Mouse (Mus musculus) embryonic fibroblast, embryonic 13.5 days (primary cell): Measurements from ENCODE around the gene Zmat5. TPM values are rescaled to one million over a fixed set of nuclear protein-coding genes. Genes with fewer than 3 reads are reported as not detected.
A peak's percentile ranks its signal among the peaks of the same experiment; 100 is the strongest.

ENCODE experiments used
- H3K27ac ChIP-seq: 2 replicates; pipeline ENCODE4 v1.5.1; 2012; ENCODE audit warnings: low read length, control low read depth, inconsistent platforms; ENCODE audit not compliant: insufficient read depth
- H3K4me1 ChIP-seq: 2 replicates; pipeline ENCODE4 v1.6.1; 2011; ENCODE audit warnings: low read length; ENCODE audit not compliant: control insufficient read depth, insufficient read depth
- H3K4me3 ChIP-seq: 2 replicates; pipeline ENCODE4 v1.5.1; 2011; ENCODE audit warnings: mild to moderate bottlenecking, control low read depth, low read length; ENCODE audit not compliant: insufficient read depth
- CTCF ChIP-seq: IDR thresholded peaks from 2 replicates; pipeline ENCODE4 v1.5.1; 2011; ENCODE audit warnings: mild to moderate bottlenecking, control low read depth, low read length, moderate library complexity, borderline replicate concordance; ENCODE audit not compliant: insufficient read depth
- POLR2A ChIP-seq: IDR thresholded peaks from 2 replicates; pipeline ENCODE4 v1.6.1; 2011; ENCODE audit warnings: low read depth, mild to moderate bottlenecking, control low read depth, low read length, moderate library complexity
- polyA plus RNA-seq: library from polyadenylated mRNA; stranded (reverse); fragments of >200 nt; gene quantifications from 2 replicates; pipeline ENCODE4 v1.2.4, GENCODE M21; 2011; ENCODE audit warnings: low read depth; ENCODE audit not compliant: missing spikeins, insufficient read length

Zmat5 gene
- polyA plus RNA-seq = 8.9 and 9.4 TPM in 2 replicates

GRCm38 (mm10) chr11:4704072-4704964 lies at the start of gene Zmat5, which contains the start of gene Uqcr10:
Gene Zmat5 (plus strand): TSS chr11:4704678.
Gene Uqcr10 (minus strand): TSS chr11:4704342.
- Histone ChIP-seq H3K4me1 (peaks cover 2% of the 10 kb centered on the region; the same call in 1 of the 2 replicates), H3K4me3 (peak within 1 kb of the TSS; percentile 80), H3K27ac (peak within 1 kb of the TSS; percentile 16; the same call in 1 of the 2 replicates)
- TF ChIP-seq POLR2A = peak; percentile 99
- TF ChIP-seq CTCF = no peak

DNA sequence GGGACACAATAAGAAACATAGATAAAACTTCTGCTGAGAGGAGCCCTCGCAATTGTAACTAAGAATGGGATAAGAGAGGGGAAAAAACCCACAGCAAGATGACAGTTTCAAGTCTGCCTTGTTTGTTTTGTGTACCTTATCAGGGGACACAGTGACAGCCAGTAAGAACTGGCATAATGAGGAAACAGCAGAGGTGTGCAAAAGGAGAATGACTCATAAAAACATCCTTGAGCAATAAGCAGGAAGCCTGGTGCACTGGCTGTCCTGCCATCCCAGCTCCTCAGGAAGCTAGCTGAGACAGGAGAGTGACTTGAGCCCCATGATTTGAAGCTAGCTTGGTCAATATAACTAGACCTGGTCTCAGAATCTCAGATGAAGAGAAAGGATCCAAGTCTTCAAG lies 44.7 kb upstream of the Zmat5 start:
- H3K4me1 ChIP-seq = no peaks in the 10 kb centered on the region; the same call in 1 of the 2 replicates
- no peak for TF ChIP-seq POLR2A
- no peak for TF ChIP-seq CTCF
- no peak overlapping the region for H3K27ac ChIP-seq
- H3K4me3 ChIP-seq = no peak overlapping the region

- no peak overlapping the region for H3K4me3 ChIP-seq
- H3K27ac ChIP-seq = no peak overlapping the region
- H3K4me1 ChIP-seq = no peaks in the 10 kb centered on the region; the same call in 1 of the 2 replicates
- TF ChIP-seq POLR2A (no peak), CTCF (no peak)
Measured at GRCm38 (mm10) chr11:4660309-4661025, 44.0 kb upstream of the Zmat5 start.

DNA sequence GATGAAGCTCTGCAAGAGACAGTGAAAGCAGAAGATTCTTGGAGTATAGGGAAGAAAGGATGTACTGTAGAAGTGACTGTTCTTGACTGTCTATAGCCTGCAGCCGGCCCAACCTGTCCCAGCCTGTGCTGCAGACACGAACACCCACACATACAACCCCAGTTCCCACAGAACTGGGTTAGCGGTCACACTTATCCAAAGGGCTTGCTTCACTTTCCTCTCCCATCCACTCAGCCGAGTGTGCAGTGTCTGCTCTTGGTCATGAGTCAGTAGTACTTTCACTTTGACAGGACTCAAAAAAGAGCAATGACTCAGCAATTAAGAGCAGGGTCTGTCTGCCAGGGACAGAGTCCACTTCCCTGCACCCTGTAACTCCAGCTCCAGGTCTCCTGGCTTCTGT lies 43.2 kb upstream of the Zmat5 start:
- TF ChIP-seq POLR2A (no peak), CTCF (no peak)
- Histone ChIP-seq H3K4me1 (no peaks in the 10 kb centered on the region; the same call in 1 of the 2 replicates), H3K4me3 (no peak overlapping the region), H3K27ac (no peak overlapping the region)

- TF ChIP-seq POLR2A (no peak), CTCF (no peak)
- Histone ChIP-seq H3K27ac (no peak overlapping the region), H3K4me1 (no peaks in the 10 kb centered on the region; the same call in 1 of the 2 replicates), H3K4me3 (no peak overlapping the region)
Measured at GRCm38 (mm10) chr11:4661871-4662495, 42.5 kb upstream of the Zmat5 start.

GRCm38 (mm10) chr11:4662496-4662878 lies 42.0 kb upstream of the Zmat5 start:
- TF ChIP-seq CTCF (no peak), POLR2A (no peak)
- H3K27ac ChIP-seq = no peak overlapping the region
- H3K4me1 ChIP-seq = no peaks in the 10 kb centered on the region; the same call in 1 of the 2 replicates
- H3K4me3 ChIP-seq = no peak overlapping the region

DNA sequence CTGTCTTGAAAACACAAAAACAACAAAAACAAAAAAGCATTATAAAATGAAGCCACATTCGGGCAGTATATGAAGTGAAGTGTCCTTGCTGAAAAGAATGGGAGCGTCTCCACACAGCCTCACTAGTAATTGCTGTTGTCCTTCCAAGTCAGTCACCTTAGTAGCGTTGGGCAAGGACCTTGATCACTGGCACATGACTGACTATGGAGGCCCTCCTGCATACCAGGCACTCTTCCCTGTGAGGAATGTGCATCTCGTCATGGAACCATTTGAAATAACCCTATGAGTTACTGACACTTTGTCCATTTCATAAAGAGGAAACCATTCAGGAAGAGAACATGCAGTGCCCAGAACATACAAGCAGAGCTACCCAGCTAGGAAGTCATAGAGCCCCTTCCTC lies 32.7 kb upstream of the Zmat5 start:
- Histone ChIP-seq H3K27ac (no peak overlapping the region), H3K4me1 (no peaks in the 10 kb centered on the region), H3K4me3 (no peak overlapping the region)
- no peak for TF ChIP-seq POLR2A
- TF ChIP-seq CTCF = no peak

- TF ChIP-seq POLR2A (no peak), CTCF (no peak)
- no peak overlapping the region for H3K4me3 ChIP-seq
- H3K27ac ChIP-seq = no peak overlapping the region
- no peaks in the 10 kb centered on the region for H3K4me1 ChIP-seq
Measured at GRCm38 (mm10) chr11:4674593-4674992, 29.9 kb upstream of the Zmat5 start.

GRCm38 (mm10) chr11:4675126-4675562 lies 29.3 kb upstream of the Zmat5 start:
- TF ChIP-seq CTCF (no peak), POLR2A (no peak)
- no peak overlapping the region for H3K4me3 ChIP-seq
- no peaks in the 10 kb centered on the region for H3K4me1 ChIP-seq
- no peak overlapping the region for H3K27ac ChIP-seq

GRCm38 (mm10) chr11:4675693-4676092 lies 28.8 kb upstream of the Zmat5 start:
- no peaks in the 10 kb centered on the region for H3K4me1 ChIP-seq
- H3K4me3 ChIP-seq = no peak overlapping the region
- H3K27ac ChIP-seq = no peak overlapping the region
- no peak for TF ChIP-seq CTCF
- no peak for TF ChIP-seq POLR2A
